Mouse (Mus musculus) brain, adult 2 months (tissue): ENCODE measurements at regions not wholly inside any gene's neighbourhood (a gene's known extent, or its start where the extent isn't known, plus 50 kb on each side); places are given as distances from the start of the nearest gene placed in this dataset.

Source experiments
- DNase-seq: peaks from one replicate; pipeline ENCODE4 v3.0.0; 2011; ENCODE audit warnings: low read depth, low spot score

- no peak for DNase-seq
Measured at GRCm38 (mm10) chr4:12837097-12837426, 665.2 kb upstream of the Fam92a start.

GRCm38 (mm10) chr4:12836326-12837096 is 664.7 kb upstream of the Fam92a start:
- DNase-seq, result no peak

GRCm38 (mm10) chr4:12826419-12826818 is 654.6 kb upstream of the Fam92a start:
- no peak for DNase-seq

DNA sequence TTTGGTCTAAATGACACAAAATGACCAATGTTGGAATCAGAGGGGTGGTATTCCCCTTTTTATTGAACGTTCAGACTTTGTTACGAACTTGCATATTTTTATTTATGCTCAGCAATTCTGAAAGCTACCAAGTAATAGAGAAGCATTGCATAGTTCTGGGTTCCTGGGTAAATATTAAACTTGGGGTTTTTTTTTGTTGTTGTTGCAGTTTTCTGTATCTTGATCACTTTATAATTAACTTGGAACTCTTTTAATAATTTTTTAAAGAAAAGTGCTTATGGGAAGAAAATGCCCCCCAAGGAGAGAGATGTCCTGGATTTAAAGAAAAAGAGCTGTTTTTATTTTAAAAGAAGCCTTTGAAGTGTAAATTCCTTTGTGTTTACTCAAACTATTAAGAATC is 642.4 kb upstream of the Fam92a start:
- no peak for DNase-seq

- DNase-seq, result no peak
Measured at GRCm38 (mm10) chr4:12801186-12801585, 629.4 kb upstream of the Fam92a start.

DNA sequence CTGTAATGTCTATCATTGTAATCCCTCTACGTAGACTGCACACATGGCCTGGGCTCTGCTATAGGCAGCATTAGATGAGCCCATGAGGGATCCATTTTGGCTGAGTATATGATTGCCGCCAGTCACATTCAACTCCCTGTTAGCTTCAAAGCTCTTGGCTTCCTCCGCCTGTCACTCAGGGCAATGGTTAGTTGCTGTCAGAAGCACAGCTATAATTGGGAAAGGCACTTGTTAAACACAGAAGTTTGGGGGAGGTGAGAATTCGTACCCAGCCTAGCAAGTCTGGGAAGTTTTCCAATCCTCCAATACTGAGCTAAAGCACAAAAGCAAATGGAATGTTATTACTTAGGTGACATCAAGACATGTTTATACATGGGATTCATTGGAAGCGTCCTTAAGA is 627.7 kb upstream of the Fam92a start:
- DNase-seq, result peak; percentile 91

DNA sequence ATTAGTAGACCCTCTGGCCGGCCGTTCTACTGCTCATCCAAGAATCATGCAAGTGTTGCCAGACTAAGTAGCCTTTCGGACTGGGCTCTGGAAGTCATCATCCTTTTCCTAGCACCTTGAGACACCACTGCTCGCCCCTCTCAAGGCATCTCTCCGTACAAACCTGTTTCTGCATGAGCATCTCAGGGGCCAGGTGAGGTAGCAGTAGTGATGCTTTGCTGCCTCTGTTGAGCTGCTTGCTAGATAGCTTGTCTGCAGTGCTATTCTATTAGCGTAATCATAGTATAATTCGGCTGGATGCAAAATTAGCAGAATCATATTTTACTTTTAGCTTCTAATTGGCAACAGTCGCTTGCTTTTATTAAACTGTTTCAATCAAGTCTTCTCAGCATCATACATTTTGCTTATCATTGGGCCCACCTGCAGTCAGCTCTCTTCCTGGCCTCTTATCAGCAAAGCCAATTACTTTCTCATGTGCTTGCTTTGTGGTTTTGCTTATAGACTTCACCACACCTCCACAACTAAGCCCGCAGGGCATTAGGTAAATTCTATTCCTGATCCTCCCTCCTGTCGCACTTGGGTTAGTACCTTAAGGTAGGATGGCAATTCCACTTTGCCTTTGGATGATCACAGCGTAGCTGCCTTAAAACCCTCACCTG is 621.1 kb upstream of the Fam92a start:
- DNase-seq, result no peak

GRCm38 (mm10) chr4:12791786-12792674 is 620.2 kb upstream of the Fam92a start:
- DNase-seq, result no peak

- no peak for DNase-seq
Measured at GRCm38 (mm10) chr4:12785840-12786239, 614.0 kb upstream of the Fam92a start.

DNA sequence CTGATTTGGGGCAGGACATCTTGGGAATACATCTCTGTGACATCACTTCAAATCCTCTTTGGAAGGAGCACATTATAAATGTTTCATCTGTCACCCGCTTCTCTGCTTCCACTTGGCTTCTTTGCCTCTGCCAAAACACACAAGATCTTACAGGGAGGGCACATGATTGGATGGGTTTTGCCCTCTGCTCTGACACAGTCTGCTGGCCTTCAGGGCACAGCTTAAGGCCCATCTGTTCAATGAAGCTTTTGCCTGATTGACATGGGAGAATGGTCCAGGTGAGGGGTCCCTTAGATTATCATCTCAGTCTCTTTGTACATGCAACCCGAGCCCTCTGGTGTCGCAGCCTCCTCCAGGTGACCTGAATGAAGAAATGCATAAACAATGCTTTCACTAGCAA is 612.7 kb upstream of the Fam92a start:
- no peak for DNase-seq

- DNase-seq, result no peak
Measured at GRCm38 (mm10) chr4:12784068-12784467, 612.3 kb upstream of the Fam92a start.

GRCm38 (mm10) chr4:12781969-12782904 is 610.4 kb upstream of the Fam92a start:
- DNase-seq, result no peak

DNA sequence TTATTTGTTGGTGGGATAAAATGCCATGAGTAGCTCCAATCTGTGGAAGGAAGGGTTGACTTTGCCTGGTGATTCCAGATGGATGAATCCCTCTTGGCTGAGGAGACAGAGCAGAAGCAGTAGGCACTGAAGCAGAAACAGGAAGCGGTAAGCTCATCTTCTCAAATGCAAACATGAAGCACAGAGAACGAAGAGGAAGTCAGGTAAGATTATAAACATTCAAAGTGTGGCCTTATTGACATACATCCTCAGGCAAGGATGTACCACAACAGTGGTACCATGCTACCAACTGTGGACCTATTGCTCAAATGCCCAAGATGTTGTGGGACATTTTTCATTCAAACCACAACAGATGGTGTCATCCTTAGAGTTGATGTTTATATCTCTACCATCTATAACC is 608.4 kb upstream of the Fam92a start:
- no peak for DNase-seq

- no peak for DNase-seq
Measured at GRCm38 (mm10) chr4:12779211-12779610, 607.4 kb upstream of the Fam92a start.

DNA sequence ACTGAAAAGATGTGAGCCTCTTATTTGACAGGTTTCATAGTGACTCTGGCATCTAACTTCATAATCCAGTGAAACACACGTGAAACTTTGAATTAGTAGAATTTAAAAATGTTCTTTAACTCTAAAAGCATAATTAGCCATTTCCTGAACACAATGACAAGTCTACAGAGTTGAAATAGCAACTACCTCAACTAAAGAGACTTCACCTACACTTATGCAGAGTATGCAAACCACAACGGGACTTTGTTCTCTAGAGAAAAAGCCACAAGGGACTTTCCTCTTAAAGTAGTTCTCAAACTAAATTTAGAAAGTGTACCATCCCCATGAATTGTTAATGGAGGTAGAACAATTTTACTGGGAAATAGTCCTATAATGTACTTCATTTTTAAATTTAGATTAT is 606.3 kb upstream of the Fam92a start:
- DNase-seq, result no peak

GRCm38 (mm10) chr4:12776217-12776578 is 604.4 kb upstream of the Fam92a start:
- no peak for DNase-seq

DNA sequence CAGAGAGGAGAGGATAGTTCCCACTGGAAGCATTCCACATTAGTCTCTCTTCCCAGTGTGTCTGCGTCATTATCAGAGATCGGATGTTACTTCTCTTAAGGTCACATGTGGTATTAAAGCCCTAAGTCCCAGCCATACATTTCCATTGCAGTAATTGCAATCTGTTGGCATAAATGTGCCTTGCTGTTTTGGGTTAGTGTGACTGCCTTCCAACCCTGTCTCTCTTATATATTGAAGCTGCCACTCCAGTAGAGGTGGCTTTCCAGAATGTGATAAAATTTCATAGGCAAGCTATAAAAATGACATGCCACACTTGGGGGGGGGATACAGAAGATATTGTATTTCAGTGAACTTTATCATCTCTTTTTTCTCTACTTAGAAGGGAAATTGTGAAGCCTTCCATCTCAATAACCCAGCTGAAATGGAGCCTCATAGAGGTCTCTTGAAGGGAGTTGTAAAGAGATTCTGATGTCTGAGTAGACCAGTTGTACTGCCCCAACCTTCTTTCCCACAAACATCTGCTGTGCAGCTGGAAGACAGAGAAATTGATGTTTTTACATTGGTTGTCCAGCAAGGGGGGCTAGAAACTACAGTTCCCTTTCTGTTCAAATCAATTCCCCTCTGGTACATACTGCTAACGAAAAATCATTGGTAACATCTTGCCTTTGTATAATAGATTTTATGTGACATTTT is 603.9 kb upstream of the Fam92a start:
- no peak for DNase-seq

DNA sequence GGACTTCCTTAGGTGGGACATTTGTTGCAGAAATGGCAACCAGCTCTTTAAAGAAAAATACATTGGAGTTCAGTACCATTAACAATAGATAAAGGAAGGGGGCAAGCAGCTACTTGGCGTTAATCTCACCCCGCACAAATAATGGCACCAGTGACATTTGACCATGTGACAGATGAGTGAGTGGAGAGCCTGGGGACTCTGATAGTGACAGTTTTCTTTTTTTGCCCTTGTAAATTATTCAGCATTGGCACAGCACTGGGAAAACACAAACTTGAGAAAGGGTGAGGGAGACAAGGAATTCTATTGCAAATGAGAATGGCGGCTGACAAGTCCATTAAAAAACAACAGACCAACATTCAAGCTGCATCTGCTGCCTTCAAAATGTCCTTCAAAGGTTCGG is 603.3 kb upstream of the Fam92a start:
- DNase-seq, result no peak

- no peak for DNase-seq
Measured at GRCm38 (mm10) chr4:12774671-12775070, 602.9 kb upstream of the Fam92a start.

DNA sequence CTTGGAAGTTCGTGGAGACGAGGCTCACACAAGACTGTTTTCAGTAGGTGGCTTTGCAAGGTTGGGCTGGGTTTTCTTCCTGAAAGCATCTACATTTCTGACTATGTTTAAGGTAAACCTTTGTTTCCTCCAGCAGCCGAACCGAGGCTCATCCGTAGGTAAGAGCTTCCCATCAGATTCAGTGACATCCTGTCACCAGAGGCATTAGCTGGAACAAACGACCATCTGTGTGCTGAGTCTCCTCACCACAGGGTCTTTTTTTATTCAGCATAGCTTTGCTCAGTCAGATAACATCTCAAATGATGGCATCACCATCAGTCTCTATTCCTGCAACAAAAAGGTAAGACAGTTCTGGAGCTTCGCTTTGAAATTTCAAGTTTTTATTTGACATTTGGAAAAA is 601.4 kb upstream of the Fam92a start:
- DNase-seq, result no peak
